Mouse (Mus musculus) neural tube, embryonic 11.5 days (tissue): ENCODE data around the gene Pdx1. TPM values are rescaled to one million over a fixed set of nuclear protein-coding genes. Genes with fewer than 3 reads are reported as not detected.
A peak's percentile ranks its signal among the peaks of the same experiment; 100 is the strongest.

Source experiments
- ATAC-seq: fragments of 200-750 bp; cut with Nextera tagmentation; 2 replicates; pipeline ENCODE4 v1.8.0; 2017; ENCODE audit warnings: moderate number of reproducible peaks, mild to moderate bottlenecking, moderate TSS enrichment, moderate library complexity; ENCODE audit not compliant: insufficient read depth, low FRiP score, low TSS enrichment
- DNase-seq: peaks from one replicate; pipeline ENCODE4 v3.0.0-alpha.2; 2015; ENCODE audit warnings: low spot score
- H3K27ac ChIP-seq: fragments of 300-500 bp; sonication (generic); 2 replicates; pipeline ENCODE4 v1.5.1; 2014; ENCODE audit warnings: low read depth, mild to moderate bottlenecking, low read length
- H3K27me3 ChIP-seq: fragments of 300-500 bp; sonication (generic); 2 replicates; pipeline ENCODE4 v1.6.1; 2014; ENCODE audit warnings: mild to moderate bottlenecking, low read length, mixed read lengths; ENCODE audit not compliant: control insufficient read depth, insufficient read depth
- H3K36me3 ChIP-seq: fragments of 300-500 bp; sonication (generic); 2 replicates; pipeline ENCODE4 v1.6.1; 2014; ENCODE audit warnings: mild to moderate bottlenecking, low read length, moderate library complexity, mixed read lengths; ENCODE audit not compliant: control insufficient read depth, insufficient read depth
- H3K4me1 ChIP-seq: fragments of 300-500 bp; sonication (generic); 2 replicates; pipeline ENCODE4 v1.6.1; 2014; ENCODE audit warnings: low read length, mixed read lengths; ENCODE audit not compliant: control insufficient read depth, insufficient read depth
- H3K4me2 ChIP-seq: fragments of 300-500 bp; sonication (generic); 2 replicates; pipeline ENCODE4 v1.6.1; 2014; ENCODE audit warnings: low read depth, mild to moderate bottlenecking, moderate library complexity
- H3K4me3 ChIP-seq: fragments of 300-500 bp; sonication (generic); 2 replicates; pipeline ENCODE4 v1.5.1; 2014; ENCODE audit warnings: low read depth, low read length
- H3K9ac ChIP-seq: fragments of 300-500 bp; sonication (generic); 2 replicates; pipeline ENCODE4 v1.6.1; 2014; ENCODE audit warnings: mild to moderate bottlenecking, low read length
- H3K9me3 ChIP-seq: fragments of 300-500 bp; sonication (generic); 2 replicates; pipeline ENCODE4 v1.6.1; 2016; ENCODE audit warnings: low read length; ENCODE audit not compliant: control insufficient read depth
- WGBS: fragments of 180-500 bp; shearing (Covaris S2); extraction: QIAGEN DNeasy Blood & Tissue Kit; methylation state at CpG from one replicate; pipeline ENCODE4 v1.1.7; 2014; 5-methylcytosine and 5-hydroxymethylcytosine counted together
- polyA plus RNA-seq: library from polyadenylated mRNA; unstranded; fragments of >200 nt; fragmentation: Nextera tagmentation; extraction: Ambion mirVana; gene quantifications from 2 replicates; pipeline ENCODE4 v1.2.1, GENCODE M21; 2014

The Pdx1 gene
- polyA plus RNA-seq, 1 experiment from 2014 or later: not detected

DNA sequence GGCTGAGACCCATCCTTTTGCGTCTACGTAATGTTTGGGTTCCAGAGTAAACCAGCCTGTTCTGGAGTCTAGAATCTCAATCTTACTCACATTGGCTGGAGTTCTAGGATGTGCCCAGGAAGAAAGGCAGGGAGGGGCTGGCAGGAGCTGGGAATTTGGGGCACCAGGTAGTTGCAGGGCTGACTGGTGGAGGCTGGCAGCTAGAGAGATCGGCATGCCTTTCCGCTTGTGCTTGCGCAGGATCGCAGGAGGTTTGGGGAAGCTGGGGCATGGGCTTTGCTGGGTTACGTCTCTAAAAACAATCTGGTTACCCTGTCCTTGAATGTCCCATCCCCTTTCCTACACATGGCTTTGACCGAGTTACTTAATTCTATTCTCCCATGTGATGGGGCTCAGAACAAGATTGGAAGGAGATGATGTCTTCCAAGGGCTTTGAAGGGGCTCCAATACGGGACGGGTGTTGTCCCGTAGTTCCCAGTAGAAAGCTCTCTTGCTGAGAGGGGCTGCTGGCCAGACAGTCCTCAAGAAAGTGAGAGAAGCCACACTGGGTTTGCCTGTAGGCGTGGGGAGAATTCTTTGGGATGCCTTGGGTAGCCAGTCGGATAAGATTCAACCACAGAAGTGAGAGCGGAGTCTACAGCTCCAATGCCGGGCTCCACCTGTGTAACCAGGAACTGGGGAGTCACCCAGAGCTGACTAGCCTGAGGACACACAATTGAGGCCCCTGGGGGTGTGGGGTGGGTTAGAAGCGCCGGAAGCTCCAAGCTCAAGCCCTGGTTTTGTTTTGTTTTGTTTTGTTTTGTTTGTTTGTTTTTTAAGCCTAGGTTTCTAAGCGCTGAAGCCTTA lies 7.2 kb downstream of the Pdx1 start:
- DNase-seq (peak; percentile 16), ATAC-seq (no peak)
- Histone ChIP-seq H3K4me2 (no peak overlapping the region), H3K27me3 (peaks cover 86% of the 10 kb centered on the region), H3K9ac (no peak overlapping the region), H3K9me3 (no peaks in the 10 kb centered on the region), H3K27ac (no peak overlapping the region), H3K36me3 (no peaks in the 10 kb centered on the region), H3K4me1 (no peaks in the 10 kb centered on the region), H3K4me3 (no peak overlapping the region)
- WGBS: 1% methylated on average over 18 of the region's 18 CpGs

DNA sequence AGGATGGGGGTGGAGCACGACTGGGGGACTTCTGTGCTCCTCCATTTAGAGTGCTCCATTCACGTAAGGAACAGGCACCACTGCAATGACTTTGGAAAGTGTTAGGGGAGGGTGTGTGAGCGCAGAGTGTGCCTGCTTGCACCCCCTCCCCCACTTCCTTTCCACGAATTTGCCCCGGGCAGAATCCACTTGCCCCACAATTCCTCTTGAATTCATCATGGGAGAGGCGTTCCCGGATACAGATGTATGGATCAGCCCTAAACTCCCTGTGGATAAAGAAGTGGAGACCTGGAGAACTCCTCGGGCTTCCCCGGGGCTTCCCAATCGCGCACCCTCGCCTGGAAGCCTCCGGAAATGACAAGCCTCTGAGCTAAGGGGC lies 7.8 kb downstream of the Pdx1 start:
- 0% methylated on average over 13 of the region's 13 CpGs for WGBS
- H3K4me3 ChIP-seq: no peak overlapping the region
- no peaks in the 10 kb centered on the region for H3K4me1 ChIP-seq
- no peaks in the 10 kb centered on the region for H3K9me3 ChIP-seq
- no peak overlapping the region for H3K4me2 ChIP-seq
- H3K36me3 ChIP-seq: no peaks in the 10 kb centered on the region
- H3K27ac ChIP-seq: no peak overlapping the region
- DNase-seq: no peak
- no peak for ATAC-seq
- H3K27me3 ChIP-seq: peaks cover 80% of the 10 kb centered on the region
- no peak overlapping the region for H3K9ac ChIP-seq

DNA sequence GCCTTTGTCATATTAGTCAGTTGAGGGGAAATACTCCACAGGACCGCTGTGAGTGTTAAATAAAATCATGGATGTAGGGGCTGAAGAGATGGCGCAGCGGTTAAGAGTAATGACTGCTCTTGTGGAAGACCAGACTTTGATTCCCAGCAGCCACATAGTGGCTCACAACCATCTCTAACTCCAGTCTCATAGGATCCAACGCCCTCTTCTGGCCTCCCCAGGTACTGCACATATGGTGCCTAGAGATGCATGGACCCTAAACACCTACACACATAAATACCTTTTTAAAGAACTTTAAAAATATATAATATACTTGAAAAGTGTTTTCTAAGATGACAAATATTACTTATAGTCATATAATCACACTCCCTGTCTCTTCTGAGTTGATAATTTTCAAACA lies 14.6 kb downstream of the Pdx1 start:
- H3K4me2 ChIP-seq: no peak overlapping the region
- no peak overlapping the region for H3K27ac ChIP-seq
- H3K36me3 ChIP-seq: no peaks in the 10 kb centered on the region
- WGBS: 73% methylated on average over 4 of the region's 4 CpGs
- H3K4me3 ChIP-seq: no peak overlapping the region
- no peaks in the 10 kb centered on the region for H3K4me1 ChIP-seq
- H3K9ac ChIP-seq: no peak overlapping the region
- H3K9me3 ChIP-seq: no peaks in the 10 kb centered on the region
- H3K27me3 ChIP-seq: peaks cover 14% of the 10 kb centered on the region
- DNase-seq (no peak), ATAC-seq (no peak)

DNA sequence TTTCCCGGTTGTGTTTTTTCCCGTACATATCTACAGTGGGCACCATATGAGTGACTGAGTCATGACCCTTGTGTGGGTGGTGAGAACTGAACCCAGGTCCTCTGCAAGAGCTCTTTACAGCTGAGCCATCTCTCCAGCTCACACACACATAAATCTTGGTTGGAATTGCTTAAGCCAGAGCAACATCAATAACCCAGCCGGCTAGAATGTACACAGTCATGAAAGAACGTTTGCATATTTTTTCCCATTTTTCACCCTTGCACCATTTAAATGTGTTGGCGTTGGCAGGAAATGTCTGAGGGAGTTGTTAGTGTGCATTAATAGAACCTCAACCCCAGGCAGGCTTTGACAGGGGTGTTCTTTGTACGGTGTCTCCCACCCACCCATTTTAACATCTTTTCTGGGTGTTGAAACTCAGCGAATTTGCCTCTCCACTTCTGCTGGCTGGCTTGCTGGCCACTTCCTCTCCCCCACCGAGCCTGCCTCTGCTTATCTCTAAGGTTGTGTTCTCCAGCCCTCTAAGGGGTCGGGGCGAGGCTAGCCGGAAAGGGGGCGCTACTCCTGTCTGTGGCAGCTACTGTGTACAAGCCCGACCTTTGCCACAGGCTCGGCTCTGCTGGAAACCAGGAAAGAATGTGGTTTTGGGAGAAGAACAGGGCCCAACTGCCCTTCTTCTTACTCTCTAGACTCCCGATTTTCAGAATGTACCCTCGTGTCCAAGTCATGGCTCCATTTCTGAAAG lies 22.2 kb downstream of the Pdx1 start:
- DNase-seq: no peak
- no peaks in the 10 kb centered on the region; the same call in 1 of the 2 replicates for H3K4me1 ChIP-seq
- WGBS: 43% methylated on average over 16 of the region's 16 CpGs
- no peak for ATAC-seq
- no peak overlapping the region for H3K9ac ChIP-seq
- H3K4me3 ChIP-seq: no peak overlapping the region
- no peaks in the 10 kb centered on the region for H3K9me3 ChIP-seq
- H3K4me2 ChIP-seq: no peak overlapping the region
- H3K27ac ChIP-seq: no peak overlapping the region
- no peaks in the 10 kb centered on the region for H3K36me3 ChIP-seq
- peaks cover 22% of the 10 kb centered on the region for H3K27me3 ChIP-seq

DNA sequence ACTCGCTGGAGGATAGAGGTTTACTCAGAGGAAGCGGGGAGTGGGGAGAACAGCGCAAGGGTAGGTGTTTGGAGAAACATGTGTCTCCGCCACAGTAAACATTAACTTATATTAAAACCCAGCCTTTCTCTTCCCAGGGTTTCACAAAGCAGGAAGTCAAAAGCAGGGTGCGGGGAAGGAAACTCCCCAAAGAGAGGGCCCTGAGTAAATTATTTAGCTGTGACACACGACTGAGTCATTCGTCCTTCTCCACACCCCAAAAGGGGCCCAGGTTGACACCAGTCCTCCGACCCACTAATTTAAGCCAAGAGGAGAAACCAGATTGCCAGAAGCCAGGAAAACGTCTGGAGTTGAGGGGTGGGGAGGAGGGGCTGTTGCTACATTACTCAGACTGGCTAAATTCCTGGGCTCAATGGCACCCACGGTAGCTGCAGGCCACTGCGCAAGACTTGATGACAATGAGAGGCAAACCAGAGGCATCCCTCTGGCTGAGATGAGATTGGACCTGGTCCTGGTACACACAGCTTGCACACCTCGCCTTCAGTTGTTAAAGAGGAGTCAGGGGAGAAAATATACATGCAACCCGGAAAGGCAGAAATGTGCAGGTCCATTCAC lies 22.9 kb downstream of the Pdx1 start:
- H3K27me3 ChIP-seq: peaks cover 23% of the 10 kb centered on the region

DNA sequence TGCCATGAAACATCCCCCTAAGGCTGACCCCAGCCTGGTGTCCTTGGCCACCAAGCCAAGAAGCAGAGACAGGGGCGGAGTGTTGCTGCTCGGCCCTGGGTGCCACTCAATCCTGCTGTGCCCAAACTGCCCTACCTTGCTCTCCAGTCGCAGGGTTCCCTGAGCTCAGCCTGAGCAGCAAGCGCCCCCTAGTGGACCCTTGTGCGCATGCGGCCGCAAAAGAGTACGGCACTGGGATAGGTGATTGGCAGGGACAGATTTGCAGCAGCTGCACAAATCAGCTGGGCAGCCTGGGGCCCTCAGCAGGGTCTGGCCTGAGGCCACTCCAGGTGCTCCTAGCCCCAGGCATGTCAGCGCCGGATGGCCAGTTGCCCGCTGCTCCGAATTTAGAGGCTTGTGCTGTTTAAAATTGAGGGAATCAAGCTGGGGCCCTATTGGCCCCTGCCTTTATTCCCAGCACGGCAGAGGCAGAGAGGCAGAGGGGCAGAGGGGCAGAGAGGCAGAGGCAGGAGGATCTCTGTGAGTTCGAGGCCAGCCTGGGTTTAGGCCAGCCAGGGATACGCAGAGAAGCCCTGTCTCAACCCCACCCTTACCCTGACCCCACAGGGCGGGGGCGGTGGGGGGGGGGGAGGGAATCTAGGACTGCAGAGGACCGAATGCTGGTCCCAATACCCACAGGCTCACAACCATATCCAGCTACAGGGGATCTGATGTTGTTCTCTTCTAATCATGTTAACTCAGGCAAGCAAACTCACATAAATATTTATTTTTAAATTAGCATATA lies 23.6 kb downstream of the Pdx1 start:
- Histone ChIP-seq H3K27me3 (peaks cover 28% of the 10 kb centered on the region), H3K4me1 (no peaks in the 10 kb centered on the region; the same call in 1 of the 2 replicates), H3K4me3 (no peak overlapping the region), H3K4me2 (no peak overlapping the region), H3K27ac (no peak overlapping the region), H3K9me3 (no peaks in the 10 kb centered on the region), H3K9ac (no peak overlapping the region), H3K36me3 (no peaks in the 10 kb centered on the region)
- ATAC-seq (peak; percentile 80; the same call in 1 of the 2 replicates), DNase-seq (peak; percentile 87)
- 20% methylated on average over 17 of the region's 18 CpGs for WGBS

More for the DNA sequence above, 22.9 kb downstream of the Pdx1 start:
- no peaks in the 10 kb centered on the region for H3K9me3 ChIP-seq
- DNase-seq (no peak), ATAC-seq (no peak)
- no peak overlapping the region for H3K27ac ChIP-seq
- 45% methylated on average over 13 of the region's 13 CpGs for WGBS
- no peaks in the 10 kb centered on the region; the same call in 1 of the 2 replicates for H3K4me1 ChIP-seq
- no peaks in the 10 kb centered on the region for H3K36me3 ChIP-seq
- no peak overlapping the region for H3K4me3 ChIP-seq
- H3K4me2 ChIP-seq: no peak overlapping the region
- H3K9ac ChIP-seq: no peak overlapping the region

DNA sequence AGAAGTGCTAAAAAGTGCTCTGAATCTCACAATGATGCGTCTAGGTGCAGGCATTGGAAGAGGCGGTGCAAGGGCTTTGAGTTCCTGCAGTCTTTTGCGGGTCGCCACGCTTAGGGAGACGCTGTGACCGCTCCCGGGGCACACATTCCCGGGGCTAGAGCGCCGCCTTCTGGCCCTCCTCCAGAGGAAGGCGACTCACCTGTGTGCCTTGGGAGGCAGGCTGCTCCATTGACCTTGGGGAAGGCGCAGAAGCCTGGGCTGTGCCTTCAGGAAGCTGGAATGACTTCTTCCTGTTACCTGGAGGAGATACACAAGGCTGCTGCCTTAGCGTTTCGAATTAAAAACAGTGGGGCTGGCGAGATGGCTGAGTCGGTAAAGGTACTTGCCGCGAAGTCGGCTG lies 24.4 kb downstream of the Pdx1 start:
- Histone ChIP-seq H3K9me3 (no peaks in the 10 kb centered on the region), H3K36me3 (no peaks in the 10 kb centered on the region), H3K9ac (no peak overlapping the region), H3K4me1 (no peaks in the 10 kb centered on the region; the same call in 1 of the 2 replicates), H3K4me3 (no peak overlapping the region), H3K27ac (no peak overlapping the region), H3K4me2 (no peak overlapping the region), H3K27me3 (peaks cover 35% of the 10 kb centered on the region)
- DNase-seq (peak; percentile 61), ATAC-seq (no peak)
- 24% methylated on average over 20 of the region's 20 CpGs for WGBS

DNA sequence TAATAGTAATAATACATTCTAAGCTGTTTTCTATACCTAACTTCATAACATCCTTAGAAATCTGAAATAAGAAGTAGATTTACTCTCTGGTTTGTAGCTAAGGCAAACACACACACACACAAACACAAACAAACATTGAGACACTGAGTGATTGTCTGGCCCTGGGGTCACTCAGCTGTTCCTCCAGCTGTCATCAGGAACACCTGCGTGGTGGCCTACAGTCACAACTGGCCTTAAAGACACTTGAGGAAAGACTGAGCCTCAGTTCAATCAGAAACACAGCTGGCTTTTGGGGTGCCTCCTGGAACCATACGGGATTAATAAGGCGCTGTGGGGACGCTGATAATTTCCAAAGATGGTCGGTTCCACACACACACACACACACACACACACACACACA lies 27.5 kb downstream of the Pdx1 start:
- Histone ChIP-seq H3K36me3 (no peaks in the 10 kb centered on the region), H3K4me3 (no peak overlapping the region), H3K4me2 (no peak overlapping the region), H3K27me3 (peaks cover 66% of the 10 kb centered on the region), H3K9me3 (no peaks in the 10 kb centered on the region), H3K9ac (no peak overlapping the region), H3K27ac (no peak overlapping the region), H3K4me1 (no peaks in the 10 kb centered on the region; the same call in 1 of the 2 replicates)
- no peak for ATAC-seq
- no peak for DNase-seq
- 72% methylated on average over 5 of the region's 5 CpGs for WGBS
